Mouse (Mus musculus) left cerebral cortex, postnatal 10 days (tissue): ENCODE results near the gene Ankrd2. TPM values are rescaled to one million over a fixed set of nuclear protein-coding genes. Genes with fewer than 3 reads are reported as not detected.
A peak's percentile ranks its signal among the peaks of the same experiment; 100 is the strongest.
"Not testable (repeated sequence)": the region's sequence is repeated elsewhere in the genome, so short reads cannot be mapped to it uniquely, and the experiment has no call there.

Experiments used
- DNase-seq, 2 experiments: peaks; one replicate each; pipeline ENCODE4 v3.0.0; 2021 to 2022; ENCODE audit warnings: low spot score in 2 of 2, mixed read lengths in 1 of 2; ENCODE audit errors: extremely low spot score in 1 of 2
- intact Hi-C: fragments of 180-260 bp; cut with DNase I; formaldehyde crosslinking; loops from one replicate; pipeline ENCODE4 v1.15.1; 2025
- total RNA-seq, 2 experiments: library from RNA; stranded (reverse); gene quantifications; 2 replicates each; pipeline ENCODE4 v1.2.3; 2021

The Ankrd2 gene
- total RNA-seq, 2 experiments from 2014 or later = 0.32 TPM; not detected in 1

DNA sequence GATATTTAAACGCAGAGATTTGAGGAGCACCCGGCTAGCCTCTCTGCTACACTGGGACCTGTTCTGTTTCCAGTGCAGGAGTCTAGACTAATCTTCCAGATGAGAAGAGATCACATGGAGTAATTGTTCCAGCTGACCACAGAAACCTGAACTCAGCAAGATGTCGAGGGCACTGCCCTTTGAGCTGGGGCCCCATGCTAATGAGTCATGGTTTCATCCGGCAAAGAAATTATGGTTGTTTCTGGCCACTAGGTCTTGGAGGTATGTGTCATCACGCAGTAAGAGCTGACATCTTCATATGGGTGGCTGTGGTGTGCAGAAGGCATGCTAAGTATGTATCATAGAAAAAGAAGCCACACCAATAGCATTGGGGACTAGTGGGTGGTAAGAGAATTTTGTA lies 44.1 kb downstream of the Ankrd2 start:
- DNase-seq = no peak
- intact Hi-C loops = no loop called here

GRCm38 (mm10) chr19:42080469-42080868 lies 44.7 kb downstream of the Ankrd2 start:
- intact Hi-C loops = no loop called here
- no peak for DNase-seq

- DNase-seq, intact Hi-C loops: not testable (repeated sequence)
Measured at GRCm38 (mm10) chr19:42081613-42082012, 45.8 kb downstream of the Ankrd2 start.

DNA sequence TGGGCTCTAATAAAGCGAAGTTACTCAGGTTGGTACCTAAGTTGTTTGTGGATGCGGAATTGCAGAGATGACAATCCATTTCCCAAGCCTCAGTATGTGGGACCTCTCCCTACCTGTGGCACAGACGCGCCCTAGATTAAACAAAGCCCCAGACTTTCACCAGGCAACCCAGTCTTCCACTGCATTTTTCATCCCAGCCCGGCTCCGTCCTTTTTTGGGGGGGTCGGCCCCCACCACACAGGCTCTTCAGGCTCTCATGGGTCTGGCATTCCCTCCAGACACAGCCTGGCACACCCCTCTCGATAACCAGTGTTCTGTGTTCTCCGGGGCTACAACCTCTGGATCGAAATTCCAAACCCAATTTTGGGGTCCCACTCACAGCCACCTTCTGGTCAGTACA lies 49.9 kb downstream of the Ankrd2 start:
- DNase-seq = no peak
- intact Hi-C loops = no loop called here

GRCm38 (mm10) chr19:42086166-42086565 lies 50.4 kb downstream of the Ankrd2 start, which contains the start of gene Morn4:
Gene Morn4, minus strand, starts transcription at chr19:42086357.
- intact Hi-C loops = no loop called here
- DNase-seq = peak; percentile 94 to 95

DNA sequence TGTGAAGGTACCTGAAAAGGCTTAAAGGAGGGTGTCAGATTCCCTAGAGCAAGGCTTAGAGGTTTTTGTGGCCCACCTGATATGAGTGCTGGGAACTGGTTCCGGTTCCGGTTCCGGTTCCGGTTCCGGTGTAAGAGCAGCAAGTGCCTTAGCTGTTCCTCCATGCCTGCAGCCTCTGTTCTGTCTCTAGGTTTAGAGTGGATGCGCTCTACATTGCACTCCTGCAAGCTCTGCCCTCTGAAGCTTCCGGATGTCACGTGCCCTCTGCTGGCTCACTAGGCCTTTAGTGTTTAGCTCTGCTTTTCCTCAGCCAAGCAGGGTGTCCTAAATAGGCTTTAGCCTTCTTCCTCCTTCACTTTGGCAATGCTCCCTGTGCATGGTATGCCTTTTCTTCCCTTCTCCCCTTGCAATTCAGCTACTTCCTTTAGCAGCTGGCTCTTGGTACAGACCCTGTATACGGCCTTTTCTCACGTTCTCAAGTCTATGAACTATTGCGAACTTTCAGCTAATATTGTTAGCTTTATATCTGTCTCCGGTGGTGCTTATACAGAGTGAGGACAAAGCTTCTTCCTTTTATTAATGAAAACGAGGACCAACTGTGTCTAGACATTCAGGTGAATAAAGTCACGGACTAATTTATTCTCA lies 53.4 kb downstream of the Ankrd2 start:
- intact Hi-C loops = no loop called here
- DNase-seq = peak; percentile 49 to 67

- intact Hi-C loops = no loop called here
- DNase-seq = peak; percentile 100
Measured at GRCm38 (mm10) chr19:42089748-42090595, 54.2 kb downstream of the Ankrd2 start, which contains the start of gene Pi4k2a. Gene Pi4k2a, plus strand, starts transcription at chr19:42090470.

GRCm38 (mm10) chr19:42090637-42091141 lies 54.9 kb downstream of the Ankrd2 start:
- intact Hi-C loops = no loop called here
- DNase-seq = peak in 1 of 2 experiments; percentile 64

Other genes with a start within 250 kb of the Ankrd2 start
- gene Arhgap19, start 234.0 kb upstream of the Ankrd2 start, total RNA-seq = 1 to 10 TPM; 3.2 to 3.6 TPM
- gene Frat1, start 206.0 kb upstream of the Ankrd2 start, total RNA-seq = 10 to 100 TPM; 17.5 to 19.1 TPM
- gene Frat2, start 187.9 kb upstream of the Ankrd2 start, total RNA-seq = 10 to 100 TPM; 11.0 to 11.6 TPM
- 10 to 100 TPM; 38.5 to 40.3 TPM for gene Rrp12, start 139.8 kb upstream of the Ankrd2 start, total RNA-seq
- 100 to 1,000 TPM; 526 to 534 TPM for gene Pgam1, start 124.1 kb upstream of the Ankrd2 start, total RNA-seq
- gene Exosc1, start 102.6 kb upstream of the Ankrd2 start, total RNA-seq = 10 to 100 TPM; 23.7 to 29.0 TPM
- gene Zdhhc16, start 102.5 kb upstream of the Ankrd2 start, total RNA-seq = 10 to 100 TPM; 55.0 to 69.5 TPM
- 10 to 100 TPM; 30.1 to 39.8 TPM for gene Mms19, start 54.8 kb upstream of the Ankrd2 start, total RNA-seq
- 10 to 100 TPM; 13.2 to 13.4 TPM for gene Ubtd1, start 54.2 kb upstream of the Ankrd2 start, total RNA-seq
- gene Hoga1, start 9.6 kb downstream of the Ankrd2 start, total RNA-seq = 1 to 10 TPM; 7.2 to 7.4 TPM
- 1 to 10 TPM; 1.1 to 1.5 TPM for gene 4933411K16Rik, start 16.2 kb downstream of the Ankrd2 start, total RNA-seq
- 10 to 100 TPM; 71.3 to 73.3 TPM for gene Morn4, start 50.4 kb downstream of the Ankrd2 start, total RNA-seq
- gene Pi4k2a, start 54.5 kb downstream of the Ankrd2 start, total RNA-seq = 10 to 100 TPM; 46.3 to 47.0 TPM
- 10 to 100 TPM; 20.6 to 21.4 TPM for gene Avpi1, start 93.1 kb downstream of the Ankrd2 start, total RNA-seq
- 10 to 100 TPM; 11.7 to 13.5 TPM for gene Marveld1, start 111.4 kb downstream of the Ankrd2 start, total RNA-seq
- gene Zfyve27, start 128.0 kb downstream of the Ankrd2 start, total RNA-seq = 100 to 1,000 TPM in 1 of 2 experiments, 10 to 100 TPM in 1; 93.9 to 100 TPM
- under 1 TPM in 1 of 2 experiments, not detected in 1; 0.30 TPM for gene Sfrp5, start 166.3 kb downstream of the Ankrd2 start, total RNA-seq
- 100 to 1,000 TPM; 137 to 138 TPM for gene Golga7b, start 211.6 kb downstream of the Ankrd2 start, total RNA-seq